Mouse (Mus musculus) kidney, postnatal 0 days (tissue): ENCODE data around the gene Spns2. TPM values are rescaled to one million over a fixed set of nuclear protein-coding genes. Genes with fewer than 3 reads are reported as not detected.

Experiments used
- ATAC-seq: fragments of 200-750 bp; cut with Nextera tagmentation; replicated peaks from 2 replicates; pipeline ENCODE4 v1.8.0; 2017; ENCODE audit warnings: low read depth, moderate number of reproducible peaks, moderate TSS enrichment, moderate library complexity; ENCODE audit not compliant: low FRiP score
- DNase-seq: peaks from one replicate; pipeline ENCODE4 v3.0.0-alpha.2; 2016; ENCODE audit warnings: low spot score
- H3K27ac ChIP-seq: fragments of 300-500 bp; sonication (generic); 2 replicates; pipeline ENCODE4 v1.5.1; 2014; ENCODE audit warnings: mild to moderate bottlenecking
- H3K27me3 ChIP-seq: fragments of 300-500 bp; sonication (generic); 2 replicates; pipeline ENCODE4 v1.6.1; 2014; ENCODE audit warnings: low read length, mixed read lengths; ENCODE audit not compliant: insufficient read depth
- H3K36me3 ChIP-seq: fragments of 300-500 bp; sonication (generic); 2 replicates; pipeline ENCODE4 v1.6.1; 2014; ENCODE audit warnings: low read length, mixed read lengths; ENCODE audit not compliant: insufficient read depth
- H3K4me1 ChIP-seq: fragments of 300-500 bp; sonication (generic); replicated peaks from 2 replicates; pipeline ENCODE4 v1.6.1; 2014; ENCODE audit warnings: antibody characterized with exemption, low read length, mixed read lengths; ENCODE audit not compliant: insufficient read depth
- H3K4me2 ChIP-seq: fragments of 300-500 bp; sonication (generic); 2 replicates; pipeline ENCODE4 v1.6.1; 2014; ENCODE audit warnings: mild to moderate bottlenecking, low read length, moderate library complexity, mixed read lengths
- H3K4me3 ChIP-seq: fragments of 300-500 bp; sonication (generic); replicated peaks from 2 replicates; pipeline ENCODE4 v1.5.1; 2014; ENCODE audit warnings: low read depth, low read length
- H3K9ac ChIP-seq: fragments of 300-500 bp; sonication (generic); 2 replicates; pipeline ENCODE4 v1.6.1; 2014; ENCODE audit warnings: low read depth, low read length
- H3K9me3 ChIP-seq: fragments of 300-500 bp; sonication (generic); replicated peaks from 2 replicates; pipeline ENCODE4 v1.6.1; 2016; ENCODE audit warnings: low read length, inconsistent platforms, mixed read lengths
- CTCF ChIP-seq: IDR thresholded peaks from 2 replicates; pipeline ENCODE4 v1.5.1; 2016; ENCODE audit warnings: antibody characterized with exemption, low read depth, mild to moderate bottlenecking, moderate library complexity
- WGBS: fragments of 180-500 bp; shearing (Covaris S2); extraction: QIAGEN DNeasy Blood & Tissue Kit; methylation state at CpG from one replicate; pipeline ENCODE4 v1.1.7; 2014; 5-methylcytosine and 5-hydroxymethylcytosine counted together
- polyA plus RNA-seq: library from polyadenylated mRNA; unstranded; fragments of >200 nt; fragmentation: Nextera tagmentation; extraction: Ambion mirVana; gene quantifications from 2 replicates; pipeline ENCODE4 v1.2.1, GENCODE M21; 2015

The Spns2 gene
- polyA plus RNA-seq, 1 experiment from 2014 or later: 7.4 TPM

DNA sequence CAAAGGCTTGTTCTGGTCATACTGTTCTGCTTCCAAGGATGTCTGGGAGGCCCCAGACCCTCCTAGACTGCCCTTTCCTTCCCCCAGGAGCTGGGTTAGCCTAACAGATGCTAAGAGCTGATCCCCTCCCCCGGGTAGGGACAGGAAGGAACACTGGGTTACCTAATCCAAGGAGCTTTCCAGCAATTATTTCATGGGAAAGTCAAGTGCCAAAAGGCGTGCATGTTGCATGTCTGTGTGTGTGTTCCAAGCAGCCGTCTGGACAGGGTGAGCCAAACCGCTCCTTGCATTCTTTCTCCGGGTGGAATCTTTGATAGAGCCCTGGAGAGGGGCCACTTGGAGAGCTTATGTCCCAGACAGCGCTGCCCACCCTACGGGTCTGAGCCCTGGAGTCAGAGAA lies 76.7 kb downstream of the Spns2 start:
- peak overlapping the region; percentile 13; the same call in 1 of the 2 replicates for H3K27ac ChIP-seq
- no peak for DNase-seq

DNA sequence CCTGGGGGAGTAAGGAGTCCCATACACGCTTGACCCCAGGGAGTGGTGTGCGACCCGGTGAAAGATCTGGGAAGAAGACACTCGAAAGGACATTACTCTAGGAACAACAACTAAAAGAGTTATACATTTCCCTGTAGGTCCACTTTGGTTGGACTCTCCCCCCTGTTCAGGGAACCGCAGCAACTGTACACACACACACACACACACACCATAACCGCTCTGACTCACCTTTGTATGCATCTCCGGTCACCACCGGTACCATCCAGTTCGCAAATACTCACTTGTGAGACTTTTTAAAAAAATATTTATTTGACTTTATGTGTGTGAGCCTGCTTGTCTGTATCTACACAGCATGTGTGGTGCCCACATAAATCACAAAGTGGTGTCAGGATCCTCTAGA lies 77.8 kb downstream of the Spns2 start:
- peak overlapping the region; percentile 94; the same call in 1 of the 2 replicates for H3K9ac ChIP-seq
- H3K27me3 ChIP-seq: no peaks in the 10 kb centered on the region
- no peak for TF ChIP-seq CTCF
- peak overlapping the region; percentile 97 for H3K4me2 ChIP-seq
- no peaks in the 10 kb centered on the region for H3K36me3 ChIP-seq
- peak overlapping the region; percentile 74 for H3K4me3 ChIP-seq
- H3K4me1 ChIP-seq: peaks cover 29% of the 10 kb centered on the region
- no peaks in the 10 kb centered on the region for H3K9me3 ChIP-seq
- WGBS: 20% methylated on average over 9 of the region's 9 CpGs
- peak overlapping the region; percentile 98 for H3K27ac ChIP-seq
- DNase-seq (no peak), ATAC-seq (peak; percentile 75)

More for the DNA sequence above, 76.7 kb downstream of the Spns2 start:
- Histone ChIP-seq H3K9me3 (no peaks in the 10 kb centered on the region), H3K4me2 (no peak overlapping the region), H3K4me1 (peaks cover 26% of the 10 kb centered on the region), H3K9ac (no peak overlapping the region), H3K36me3 (no peaks in the 10 kb centered on the region), H3K27me3 (no peaks in the 10 kb centered on the region), H3K4me3 (no peak overlapping the region)
- TF ChIP-seq CTCF: no peak
- 67% methylated on average over 7 of the region's 7 CpGs for WGBS
- no peak for ATAC-seq

GRCm38 (mm10) chr11:72411093-72411921 lies 78.4 kb downstream of the Spns2 start, which contains the start of gene Smtnl2:
Gene Smtnl2, minus strand, starts transcription at chr11:72411713.
- WGBS: under 1% methylated on average over 74 of the region's 86 CpGs
- peak; percentile 53 for TF ChIP-seq CTCF
- Histone ChIP-seq H3K27ac (peak within 1 kb of the TSS; percentile 98), H3K9ac (peak within 1 kb of the TSS; percentile 94), H3K4me1 (peaks cover 35% of the 10 kb centered on the region), H3K4me3 (peak within 1 kb of the TSS; percentile 74), H3K4me2 (peak within 1 kb of the TSS; percentile 97), H3K36me3 (no peaks in the 10 kb centered on the region), H3K27me3 (no peaks in the 10 kb centered on the region), H3K9me3 (no peaks in the 10 kb centered on the region)
- ATAC-seq (peak; percentile 92), DNase-seq (peak; percentile 96)

DNA sequence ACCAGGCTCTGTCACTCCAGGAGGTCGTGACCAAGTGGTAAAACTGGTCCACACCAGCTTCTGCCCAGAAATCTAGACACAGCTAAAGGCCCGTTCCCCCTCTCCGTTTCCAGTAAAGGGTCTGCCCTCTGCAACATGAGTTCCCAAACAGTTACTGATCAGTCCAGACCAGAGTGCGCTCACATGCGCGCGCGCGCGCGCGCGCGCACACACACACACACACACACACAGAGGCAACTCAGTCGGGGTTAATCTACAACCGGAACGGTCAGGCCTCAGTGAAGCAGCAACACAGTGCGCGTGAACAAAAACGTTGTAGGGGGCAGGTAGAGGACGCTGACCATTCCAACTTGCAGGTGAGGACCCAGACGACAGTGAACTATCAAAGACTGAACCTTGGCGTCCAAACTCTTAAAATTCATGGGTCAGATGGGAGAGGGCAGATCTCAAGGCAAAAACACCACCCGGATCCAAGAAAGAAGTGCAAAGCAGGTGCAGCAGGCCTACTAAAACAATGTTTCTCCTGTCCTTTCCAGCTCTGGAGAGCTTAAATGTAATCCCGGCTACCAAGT lies 79.1 kb downstream of the Spns2 start:
- H3K4me2 ChIP-seq: peak overlapping the region; percentile 97
- H3K27ac ChIP-seq: peak overlapping the region; percentile 98
- no peak for TF ChIP-seq CTCF
- ATAC-seq: peak; percentile 68
- peak; percentile 58 for DNase-seq
- peak overlapping the region; percentile 74 for H3K4me3 ChIP-seq
- H3K9ac ChIP-seq: peak overlapping the region; percentile 94
- peaks cover 39% of the 10 kb centered on the region for H3K4me1 ChIP-seq
- H3K27me3 ChIP-seq: no peaks in the 10 kb centered on the region
- H3K9me3 ChIP-seq: no peaks in the 10 kb centered on the region
- H3K36me3 ChIP-seq: no peaks in the 10 kb centered on the region
- 1% methylated on average over 25 of the region's 25 CpGs for WGBS

DNA sequence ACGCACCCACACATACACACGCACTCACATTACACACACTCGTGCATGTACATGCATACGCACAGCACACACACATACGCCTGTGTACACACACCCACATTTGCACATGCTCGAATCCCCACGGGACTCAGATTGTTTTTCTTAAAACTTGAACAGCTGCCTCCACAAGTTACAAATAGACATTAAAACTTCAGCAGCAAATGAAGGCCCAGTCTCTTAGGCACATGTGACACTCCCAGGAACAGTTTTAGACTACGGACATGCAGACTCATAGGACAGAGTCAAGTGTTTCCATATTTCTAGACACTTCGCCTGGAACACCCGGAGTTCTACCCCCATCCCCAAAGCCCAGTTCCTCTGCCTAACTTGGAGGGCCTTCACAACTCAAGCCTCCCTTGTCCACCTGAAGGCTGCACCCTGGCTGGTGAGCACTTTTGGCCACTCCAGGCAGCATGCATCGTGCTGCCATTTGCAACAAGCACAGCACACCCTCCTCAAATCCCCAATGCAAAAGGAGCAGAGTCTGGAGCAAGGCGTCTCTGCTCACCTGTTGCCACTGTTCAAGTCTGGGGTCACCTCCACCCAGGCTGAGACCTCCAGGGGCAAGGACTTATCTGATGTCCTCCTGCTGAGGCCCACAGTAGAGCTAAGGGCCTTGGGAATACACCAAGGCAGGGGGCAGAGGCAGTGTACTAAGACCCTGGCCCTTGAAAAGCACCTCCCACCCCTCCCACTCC lies 79.9 kb downstream of the Spns2 start:
- 45% methylated on average over 12 of the region's 12 CpGs for WGBS
- no peaks in the 10 kb centered on the region for H3K9me3 ChIP-seq
- H3K4me3 ChIP-seq: peak overlapping the region; percentile 74
- peak overlapping the region; percentile 97 for H3K4me2 ChIP-seq
- DNase-seq (no peak), ATAC-seq (no peak)
- H3K36me3 ChIP-seq: no peaks in the 10 kb centered on the region
- H3K27ac ChIP-seq: peak overlapping the region; percentile 98
- H3K4me1 ChIP-seq: peaks cover 39% of the 10 kb centered on the region
- no peaks in the 10 kb centered on the region for H3K27me3 ChIP-seq
- peak overlapping the region; percentile 94 for H3K9ac ChIP-seq
- TF ChIP-seq CTCF: no peak
